Mouse (Mus musculus): ENCODE measurements at regions not wholly inside any gene's neighbourhood (a gene's known extent, or its start where the extent isn't known, plus 50 kb on each side); places are given as distances from the start of the nearest gene placed in this dataset.

DNA sequence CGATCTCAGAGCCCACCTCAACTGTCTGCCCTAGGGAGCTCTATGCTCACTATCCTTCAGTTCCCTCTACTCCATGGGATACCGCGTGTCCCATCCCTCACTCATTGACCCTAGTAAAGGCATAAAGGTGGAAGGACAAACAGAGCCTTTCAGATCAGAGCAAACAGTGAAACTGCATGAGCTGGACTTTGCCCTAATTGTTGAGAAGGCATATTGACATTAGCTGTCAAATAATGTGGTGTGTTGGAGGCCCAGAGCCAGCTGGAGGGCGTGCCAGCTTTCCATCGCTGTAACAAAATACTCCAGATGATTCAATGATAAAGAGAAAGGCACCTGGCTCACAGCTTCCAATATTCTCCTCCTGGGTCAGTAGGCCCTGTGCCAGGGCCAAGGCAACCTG, 115.4 kb upstream of the Sh3bp4 start:
- TF ChIP-seq POLR2A (IDR thresholded peaks at IDR 0.05; ENCODE audit: borderline replicate concordance, low read depth, low read length): no peak
- TF ChIP-seq CTCF (IDR thresholded peaks at IDR 0.05; ENCODE audit: low read depth, low read length): no peak

Data from bone marrow macrophage, adult 2 months (primary cell).